Mouse (Mus musculus): ENCODE measurements around the gene Nup98. TPM values are rescaled to one million over a fixed set of nuclear protein-coding genes. Genes with fewer than 3 reads are reported as not detected.

Gene Nup98
- polyA plus RNA-seq, 1 experiment from 2014 or later = 43.3 TPM

DNA sequence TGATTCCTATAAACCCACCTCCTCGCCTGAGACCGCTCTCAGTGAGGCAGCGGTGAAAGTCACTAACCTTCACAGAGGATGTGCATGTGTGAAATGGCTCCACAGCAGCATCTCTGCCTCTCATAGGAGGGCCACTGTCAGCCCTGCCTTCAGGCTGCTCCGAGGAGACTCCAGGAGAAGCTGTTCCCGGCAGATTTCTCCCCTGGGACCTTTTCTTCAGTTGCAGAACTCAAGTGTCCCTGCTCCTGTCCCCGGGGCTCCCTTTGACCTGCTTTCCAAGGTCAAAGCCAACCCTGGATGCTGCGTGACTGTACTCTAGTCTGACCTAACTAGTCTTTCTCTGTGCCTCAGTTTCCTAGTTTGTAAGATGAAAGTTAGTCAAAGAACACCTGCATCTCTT lies 100.8 kb downstream of the Nup98 start, which contains the start of gene Art5:
Gene Art5, minus strand, starts transcription at position 319 of the 400 bp plus-strand sequence.
- WGBS = 82% methylated on average over 7 of the region's 7 CpGs
- H3K27ac ChIP-seq (replicated peaks) = no peak within 1 kb of the TSS
- no peaks in the 10 kb centered on the region for H3K9me3 ChIP-seq
- no peak within 1 kb of the TSS for H3K9ac ChIP-seq (replicated peaks)
- H3K36me3 ChIP-seq = no peaks in the 10 kb centered on the region
- H3K4me3 ChIP-seq = no peak within 1 kb of the TSS
- peaks cover 7% of the 10 kb centered on the region for H3K4me1 ChIP-seq
- H3K27me3 ChIP-seq = peaks cover 4% of the 10 kb centered on the region; the same call in 1 of the 2 replicates
- H3K4me2 ChIP-seq (replicated peaks) = no peak within 1 kb of the TSS
- no peak for ATAC-seq (ENCODE audit: low FRiP score, low read depth)

DNA sequence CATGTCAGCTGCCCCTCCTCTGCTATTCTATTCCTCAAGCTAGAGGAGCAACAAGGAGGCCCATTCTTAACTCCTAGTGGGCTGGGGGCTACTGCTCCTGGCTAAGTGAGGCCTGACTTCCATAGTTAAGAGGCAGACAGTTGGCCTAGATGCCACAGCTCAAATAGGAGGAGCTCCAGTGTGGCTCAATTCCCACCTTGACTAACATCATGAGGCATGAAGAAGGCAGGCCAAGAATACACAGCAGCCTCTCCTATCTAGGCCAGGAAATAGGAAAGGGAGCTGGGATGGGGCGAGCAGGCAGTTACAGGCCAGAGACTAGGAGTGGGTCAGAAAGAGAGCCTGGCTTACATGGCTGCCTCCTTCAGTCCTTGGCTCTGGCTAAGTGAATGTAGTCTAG lies 101.8 kb downstream of the Nup98 start:
- no peak overlapping the region for H3K4me2 ChIP-seq (replicated peaks)
- peaks cover 2% of the 10 kb centered on the region; the same call in 1 of the 2 replicates for H3K27me3 ChIP-seq
- no peaks in the 10 kb centered on the region for H3K9me3 ChIP-seq
- no peak overlapping the region for H3K9ac ChIP-seq (replicated peaks)
- peaks cover 7% of the 10 kb centered on the region for H3K4me1 ChIP-seq
- no peak overlapping the region for H3K27ac ChIP-seq (replicated peaks)
- no peak for ATAC-seq (ENCODE audit: low FRiP score, low read depth)
- no peak overlapping the region for H3K4me3 ChIP-seq
- H3K36me3 ChIP-seq = no peaks in the 10 kb centered on the region
- WGBS = 86% methylated on average over 1 of the region's 1 CpGs

DNA sequence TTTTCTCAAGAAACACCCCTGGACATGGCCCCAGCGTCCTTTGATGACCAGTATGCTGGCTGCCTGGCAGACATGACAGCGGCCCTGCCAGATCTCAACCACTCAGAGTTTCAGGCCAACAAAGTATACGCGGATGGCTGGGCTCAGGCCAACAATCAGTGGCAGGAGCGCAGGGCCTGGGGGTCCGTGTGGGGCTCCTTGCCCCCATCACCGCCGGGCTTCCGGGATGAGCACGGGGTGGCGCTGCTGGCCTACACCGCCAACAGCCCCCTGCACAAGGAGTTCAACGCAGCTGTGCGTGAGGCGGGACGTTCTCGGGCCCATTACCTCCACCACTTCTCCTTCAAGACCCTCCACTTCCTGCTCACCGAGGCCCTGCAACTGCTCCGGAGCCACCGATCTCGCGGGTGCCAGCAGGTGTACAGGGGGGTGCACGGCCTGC lies 103.3 kb downstream of the Nup98 start:
- ATAC-seq (ENCODE audit: low FRiP score, low read depth) = 0 out of 2 replicates have a peak, but pooled peaks have one; percentile 41
- 24% methylated on average over 23 of the region's 23 CpGs for WGBS
- peak overlapping the region; percentile 27 for H3K4me3 ChIP-seq

DNA sequence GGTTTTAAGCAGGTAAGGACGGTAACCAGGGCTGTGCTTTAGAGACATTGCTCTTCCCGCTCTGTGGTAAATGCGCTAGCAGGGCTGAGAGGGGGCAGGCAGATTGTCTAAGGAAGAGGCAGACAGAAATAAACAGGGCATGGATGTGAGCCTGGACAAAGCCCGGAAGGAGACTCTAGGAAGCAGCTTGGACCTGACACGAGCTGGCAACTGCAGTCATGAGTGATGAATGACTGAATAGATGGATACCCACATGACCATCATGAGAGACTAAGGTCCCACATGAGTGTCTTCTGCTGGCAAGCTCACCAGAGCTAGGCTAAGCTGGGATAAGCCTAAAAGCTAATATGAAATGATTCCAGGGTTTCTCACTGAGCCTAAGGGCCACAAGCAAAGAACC lies 105.8 kb downstream of the Nup98 start:
- Histone ChIP-seq H3K36me3 (no peaks in the 10 kb centered on the region), H3K9ac (replicated peaks) (no peak overlapping the region), H3K4me1 (peaks cover 26% of the 10 kb centered on the region), H3K4me2 (replicated peaks) (no peak overlapping the region), H3K9me3 (no peaks in the 10 kb centered on the region), H3K27me3 (0 out of 2 replicates have a peak, but pooled peaks cover 8% of the 10 kb centered on the region), H3K4me3 (no peak overlapping the region), H3K27ac (replicated peaks) (no peak overlapping the region)
- 82% methylated on average over 5 of the region's 5 CpGs for WGBS
- ATAC-seq (ENCODE audit: low FRiP score, low read depth) = no peak

More for the DNA sequence above, 103.3 kb downstream of the Nup98 start:
- Histone ChIP-seq H3K4me2 (replicated peaks) (peak overlapping the region; percentile 50), H3K36me3 (no peaks in the 10 kb centered on the region), H3K4me1 (peaks cover 10% of the 10 kb centered on the region), H3K9me3 (no peaks in the 10 kb centered on the region), H3K9ac (replicated peaks) (peak overlapping the region; percentile 39), H3K27ac (replicated peaks) (no peak overlapping the region), H3K27me3 (no peaks in the 10 kb centered on the region)

DNA sequence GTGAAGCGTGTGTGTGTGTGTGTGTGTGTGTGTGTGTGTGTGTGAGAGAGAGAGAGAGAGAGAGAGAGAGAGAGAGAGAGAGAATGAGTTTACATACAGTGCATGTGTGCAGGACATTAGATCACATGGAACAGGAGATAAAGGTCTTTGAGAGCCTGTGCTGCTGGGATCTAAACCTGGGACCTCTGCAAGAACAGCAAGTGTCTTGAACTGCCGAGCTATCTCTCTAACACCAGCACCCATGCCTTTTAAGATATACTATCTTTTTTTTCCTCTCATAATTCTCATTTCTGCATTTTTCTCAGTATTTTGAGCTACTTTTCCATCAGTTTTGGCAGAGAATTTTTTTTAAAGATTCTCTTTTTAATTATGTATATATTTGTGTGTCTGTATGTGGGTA lies 106.4 kb downstream of the Nup98 start:
- H3K27me3 ChIP-seq = 0 out of 2 replicates have a peak, but pooled peaks cover 14% of the 10 kb centered on the region
- WGBS = 89% methylated on average over 2 of the region's 2 CpGs
- no peak overlapping the region for H3K27ac ChIP-seq (replicated peaks)
- no peak overlapping the region for H3K9ac ChIP-seq (replicated peaks)
- no peaks in the 10 kb centered on the region for H3K36me3 ChIP-seq
- H3K4me1 ChIP-seq = peaks cover 26% of the 10 kb centered on the region
- no peaks in the 10 kb centered on the region for H3K9me3 ChIP-seq
- H3K4me3 ChIP-seq = no peak overlapping the region
- no peak for ATAC-seq (ENCODE audit: low FRiP score, low read depth)
- no peak overlapping the region for H3K4me2 ChIP-seq (replicated peaks)

DNA sequence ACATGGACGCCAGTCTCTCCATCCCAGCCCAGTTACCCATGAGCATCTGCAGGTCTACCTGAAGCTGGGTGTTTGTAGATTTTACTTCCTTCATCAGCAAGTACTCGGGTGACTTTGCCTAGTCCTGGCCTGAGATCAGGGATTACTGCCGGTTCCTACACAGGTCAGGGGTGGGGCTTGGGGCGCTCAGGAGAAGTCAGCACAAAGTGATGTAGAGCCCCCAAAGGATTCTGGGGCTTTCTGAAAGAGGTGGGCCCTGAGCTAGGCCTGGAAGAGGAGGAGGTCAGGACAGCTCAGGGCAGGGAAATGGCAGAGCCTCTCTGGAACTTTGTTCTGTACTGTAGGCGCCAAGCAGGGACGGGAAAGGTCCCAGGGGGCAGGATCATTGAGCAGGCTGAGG lies 107.3 kb downstream of the Nup98 start:
- Histone ChIP-seq H3K9ac (replicated peaks) (no peak overlapping the region), H3K27ac (replicated peaks) (no peak overlapping the region), H3K27me3 (0 out of 2 replicates have a peak, but pooled peaks cover 17% of the 10 kb centered on the region), H3K9me3 (no peaks in the 10 kb centered on the region), H3K4me3 (no peak overlapping the region), H3K4me1 (peaks cover 26% of the 10 kb centered on the region), H3K4me2 (replicated peaks) (no peak overlapping the region), H3K36me3 (no peaks in the 10 kb centered on the region)
- 43% methylated on average over 6 of the region's 6 CpGs for WGBS
- ATAC-seq (ENCODE audit: low FRiP score, low read depth) = no peak

DNA sequence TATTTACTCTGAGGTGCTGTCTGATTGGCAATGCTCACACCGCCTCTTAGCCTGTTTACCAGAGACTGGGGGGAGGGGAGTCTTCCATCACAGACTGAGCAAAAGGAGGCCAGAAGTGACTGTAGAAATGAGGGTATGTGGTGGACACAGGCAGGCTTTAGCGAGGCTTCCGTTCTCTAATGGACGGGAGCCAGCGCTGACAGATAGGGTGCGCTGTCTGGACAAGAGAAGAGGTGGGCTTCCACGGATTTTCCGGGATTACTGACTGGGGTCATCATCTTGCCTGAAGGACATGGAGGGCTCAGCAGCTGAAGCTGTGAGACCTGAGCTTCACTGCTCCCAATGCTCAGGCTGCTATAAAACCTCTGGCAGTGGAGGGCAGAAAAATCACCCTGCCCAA lies 107.7 kb downstream of the Nup98 start:
- Histone ChIP-seq H3K4me2 (replicated peaks) (no peak overlapping the region), H3K9me3 (no peaks in the 10 kb centered on the region), H3K36me3 (no peaks in the 10 kb centered on the region), H3K27me3 (0 out of 2 replicates have a peak, but pooled peaks cover 17% of the 10 kb centered on the region), H3K9ac (replicated peaks) (no peak overlapping the region), H3K27ac (replicated peaks) (no peak overlapping the region), H3K4me1 (peaks cover 26% of the 10 kb centered on the region), H3K4me3 (no peak overlapping the region)
- ATAC-seq (ENCODE audit: low FRiP score, low read depth) = no peak
- 51% methylated on average over 8 of the region's 8 CpGs for WGBS

DNA sequence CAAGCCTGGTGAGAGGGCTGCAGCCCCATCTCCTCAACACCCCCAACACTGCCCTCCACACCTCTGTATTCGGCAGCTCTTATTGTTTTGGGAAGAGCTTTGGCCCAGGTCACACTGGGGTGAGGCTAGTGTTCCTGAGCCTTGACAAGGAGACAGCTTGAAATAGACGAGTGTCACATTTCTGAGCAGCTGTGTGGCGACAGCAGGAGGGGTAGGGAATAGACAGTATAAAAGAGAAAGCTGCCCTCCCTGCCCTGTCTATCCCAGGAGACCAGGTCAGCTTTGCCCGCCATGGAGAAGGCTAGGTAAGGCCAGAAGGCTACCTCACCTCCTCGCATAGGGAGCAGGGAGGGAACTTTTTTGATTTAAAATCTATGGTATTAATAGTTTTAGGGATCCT lies 108.5 kb downstream of the Nup98 start, which contains the start of gene Art1:
Gene Art1, plus strand, starts transcription at position 257 of the 400 bp plus-strand sequence.
- Histone ChIP-seq H3K9ac (replicated peaks) (no peak within 1 kb of the TSS), H3K4me2 (replicated peaks) (no peak within 1 kb of the TSS), H3K9me3 (no peaks in the 10 kb centered on the region), H3K36me3 (no peaks in the 10 kb centered on the region), H3K27me3 (0 out of 2 replicates have a peak, but pooled peaks cover 17% of the 10 kb centered on the region), H3K4me1 (peaks cover 20% of the 10 kb centered on the region), H3K4me3 (no peak within 1 kb of the TSS), H3K27ac (replicated peaks) (no peak within 1 kb of the TSS)
- 36% methylated on average over 5 of the region's 5 CpGs for WGBS
- ATAC-seq (ENCODE audit: low FRiP score, low read depth) = no peak

DNA sequence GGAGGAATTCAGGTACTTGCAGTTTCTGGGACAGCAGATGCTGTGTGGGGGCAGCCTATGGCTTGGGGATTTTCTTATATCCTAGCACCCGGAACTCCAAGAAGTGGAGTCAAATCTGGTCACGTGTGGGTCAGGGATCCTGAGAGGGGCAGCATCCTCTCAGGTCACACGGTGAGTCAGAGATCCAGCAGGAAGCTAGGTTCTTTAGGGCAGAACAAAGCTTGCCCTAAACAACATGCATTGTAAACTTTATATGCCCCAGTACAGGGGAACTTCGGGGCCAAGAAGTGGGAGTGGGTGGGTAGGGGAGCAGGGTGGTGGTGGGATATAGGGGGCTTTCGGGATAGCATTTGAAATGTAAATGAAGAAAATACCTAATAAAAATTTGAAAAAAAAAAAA lies 109.1 kb downstream of the Nup98 start:
- no peak for ATAC-seq (ENCODE audit: low FRiP score, low read depth)
- WGBS = 64% methylated on average over 5 of the region's 5 CpGs
- Histone ChIP-seq H3K9me3 (no peaks in the 10 kb centered on the region), H3K36me3 (no peaks in the 10 kb centered on the region), H3K4me2 (replicated peaks) (no peak overlapping the region), H3K4me1 (peaks cover 20% of the 10 kb centered on the region), H3K27ac (replicated peaks) (no peak overlapping the region), H3K9ac (replicated peaks) (no peak overlapping the region), H3K27me3 (0 out of 2 replicates have a peak, but pooled peaks cover 17% of the 10 kb centered on the region), H3K4me3 (no peak overlapping the region)

DNA sequence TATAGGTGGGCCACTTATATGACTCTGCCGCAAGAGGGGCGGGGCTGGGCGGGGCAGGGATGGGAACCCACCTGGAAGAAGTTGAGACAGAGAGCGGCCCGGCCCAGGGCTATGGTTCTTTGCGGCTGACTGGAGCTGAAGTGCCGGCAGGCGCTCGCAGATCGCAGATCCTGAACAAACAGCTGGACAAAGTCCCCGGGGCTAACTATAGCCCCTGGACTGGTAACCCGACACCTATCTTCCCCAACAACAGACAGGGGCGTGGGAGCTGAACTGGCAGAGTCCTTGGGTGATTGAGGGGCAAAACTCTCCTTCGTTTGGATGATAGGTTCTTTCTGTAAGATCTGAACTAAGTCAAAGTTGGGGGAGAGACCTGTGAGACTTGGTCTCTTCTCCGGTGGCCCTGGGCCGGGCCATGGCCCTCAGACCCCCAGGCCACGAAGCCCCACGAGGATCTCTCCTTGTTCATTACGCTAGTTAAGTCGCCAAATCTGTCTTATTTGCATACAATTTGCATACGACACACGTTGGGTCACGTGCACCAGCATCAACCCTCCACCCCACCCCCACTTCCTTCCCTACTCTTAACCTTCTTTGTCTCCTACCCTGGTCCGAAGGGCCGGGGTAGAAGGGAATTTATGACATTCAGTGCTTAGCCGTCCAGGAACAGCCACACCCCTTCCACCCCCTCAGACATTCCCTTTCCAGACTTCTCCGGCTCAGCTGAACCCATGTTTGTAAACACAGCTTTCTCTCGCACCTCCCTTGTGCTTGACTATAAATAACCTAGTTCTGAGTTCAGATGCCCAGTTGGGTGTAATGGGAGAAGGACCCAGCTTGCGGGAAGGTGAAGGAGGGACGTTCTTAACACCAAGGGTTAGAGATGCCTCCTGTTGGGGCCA lies 110.0 kb downstream of the Nup98 start:
- no peak overlapping the region for H3K27ac ChIP-seq (replicated peaks)
- WGBS = 5% methylated on average over 30 of the region's 30 CpGs
- peak overlapping the region; percentile 22; the same call in 1 of the 2 replicates for H3K4me3 ChIP-seq
- peaks cover 20% of the 10 kb centered on the region for H3K4me1 ChIP-seq
- peak overlapping the region; percentile 43 for H3K4me2 ChIP-seq (replicated peaks)
- 0 out of 2 replicates have a peak, but pooled peaks cover 17% of the 10 kb centered on the region for H3K27me3 ChIP-seq
- ATAC-seq (ENCODE audit: low FRiP score, low read depth) = peak; percentile 66
- H3K36me3 ChIP-seq = no peaks in the 10 kb centered on the region
- no peak overlapping the region for H3K9ac ChIP-seq (replicated peaks)
- H3K9me3 ChIP-seq = no peaks in the 10 kb centered on the region

DNA sequence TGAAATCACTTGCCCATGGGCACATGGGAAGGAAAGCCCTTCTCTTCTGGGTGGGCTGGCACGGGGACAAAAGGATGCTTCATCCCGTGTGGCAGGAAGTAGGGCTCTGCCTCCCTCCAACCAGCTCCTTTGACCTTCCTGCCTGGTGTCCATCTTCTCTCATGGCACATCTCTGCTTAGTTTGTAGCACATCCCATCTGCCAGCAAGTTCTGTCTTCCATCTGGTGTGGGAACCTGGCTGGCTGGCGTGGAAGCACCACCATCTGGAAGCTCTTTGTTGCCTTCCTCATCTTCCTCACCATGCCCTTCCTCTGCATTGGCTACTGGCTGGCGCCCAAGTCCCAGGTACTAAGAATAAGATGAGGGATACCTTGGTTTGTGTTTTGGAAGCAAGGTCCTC lies 122.6 kb downstream of the Nup98 start:
- 93% methylated on average over 4 of the region's 4 CpGs for WGBS
- Histone ChIP-seq H3K36me3 (peaks cover 44% of the 10 kb centered on the region), H3K4me3 (no peak overlapping the region), H3K9ac (replicated peaks) (no peak overlapping the region), H3K4me1 (no peaks in the 10 kb centered on the region), H3K27me3 (no peaks in the 10 kb centered on the region), H3K9me3 (no peaks in the 10 kb centered on the region), H3K4me2 (replicated peaks) (no peak overlapping the region), H3K27ac (replicated peaks) (no peak overlapping the region)
- no peak for ATAC-seq (ENCODE audit: low FRiP score, low read depth)

DNA sequence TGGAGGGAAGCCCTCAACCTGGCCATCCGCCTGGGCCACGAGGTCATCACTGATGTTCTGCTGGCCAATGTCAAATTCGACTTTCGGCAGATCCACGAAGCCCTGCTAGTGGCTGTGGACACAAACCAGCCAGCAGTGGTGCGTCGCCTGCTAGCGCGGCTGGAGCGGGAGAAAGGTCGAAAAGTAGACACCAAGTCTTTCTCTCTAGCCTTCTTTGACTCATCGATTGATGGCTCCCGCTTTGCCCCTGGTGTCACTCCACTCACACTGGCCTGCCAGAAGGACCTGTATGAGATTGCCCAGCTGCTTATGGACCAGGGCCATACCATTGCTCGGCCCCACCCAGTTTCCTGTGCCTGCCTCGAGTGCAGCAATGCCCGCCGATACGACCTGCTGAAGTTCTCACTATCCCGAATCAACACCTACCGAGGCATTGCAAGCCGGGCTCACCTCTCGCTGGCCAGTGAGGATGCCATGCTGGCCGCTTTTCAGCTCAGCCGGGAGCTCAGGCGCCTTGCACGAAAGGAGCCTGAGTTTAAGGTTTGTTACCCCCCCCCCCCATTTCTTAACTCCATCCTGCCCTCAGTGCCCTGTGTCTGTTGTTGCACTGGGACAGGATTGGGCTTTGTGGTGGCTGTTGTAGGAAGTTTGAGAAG lies 125.8 kb downstream of the Nup98 start:
- ATAC-seq (ENCODE audit: low FRiP score, low read depth) = no peak
- H3K27me3 ChIP-seq = no peaks in the 10 kb centered on the region
- H3K4me2 ChIP-seq (replicated peaks) = no peak overlapping the region
- WGBS = 93% methylated on average over 26 of the region's 26 CpGs
- no peaks in the 10 kb centered on the region for H3K4me1 ChIP-seq
- no peak overlapping the region for H3K4me3 ChIP-seq
- no peak overlapping the region for H3K9ac ChIP-seq (replicated peaks)
- H3K9me3 ChIP-seq = no peaks in the 10 kb centered on the region
- H3K27ac ChIP-seq (replicated peaks) = no peak overlapping the region
- peaks cover 65% of the 10 kb centered on the region for H3K36me3 ChIP-seq

Measured in midbrain, embryonic 12.5 days (tissue).